Mouse (Mus musculus): ENCODE data around the gene Pacsin2. TPM values are rescaled to one million over a fixed set of nuclear protein-coding genes. Genes with fewer than 3 reads are reported as not detected.
"Not testable (repeated sequence)": the region's sequence is repeated elsewhere in the genome, so short reads cannot be mapped to it uniquely, and the experiment has no call there.

The Pacsin2 gene
- total RNA-seq, 4 experiments from 2014 or later, result 86.2 to 103 (median 98.5) TPM

GRCm38 (mm10) chr15:83425794-83426193 is 38.6 kb downstream of the Pacsin2 start:
- no peak for DNase-seq (ENCODE audit: low spot score in 2 of 2)

GRCm38 (mm10) chr15:83425277-83425676 is 39.1 kb downstream of the Pacsin2 start:
- DNase-seq (ENCODE audit: low spot score in 2 of 2), result no peak

- DNase-seq (ENCODE audit: low spot score in 2 of 2), result no peak
These were observed 40.6 kb downstream of the Pacsin2 start for GRCm38 (mm10) chr15:83423589-83424384.

GRCm38 (mm10) chr15:83422299-83422981 is 42.0 kb downstream of the Pacsin2 start:
- no peak for DNase-seq (ENCODE audit: low spot score in 2 of 2)

GRCm38 (mm10) chr15:83419562-83419961 is 44.8 kb downstream of the Pacsin2 start:
- no peak for DNase-seq (ENCODE audit: low spot score in 2 of 2)

- no peak for DNase-seq (ENCODE audit: low spot score in 2 of 2)
These were observed 45.7 kb downstream of the Pacsin2 start for GRCm38 (mm10) chr15:83418685-83419084.

GRCm38 (mm10) chr15:83417916-83418315 is 46.5 kb downstream of the Pacsin2 start:
- DNase-seq (ENCODE audit: low spot score in 2 of 2), result no peak

GRCm38 (mm10) chr15:83417407-83417806 is 47.0 kb downstream of the Pacsin2 start:
- peak in 1 of 2 experiments; percentile 76 for DNase-seq (ENCODE audit: low spot score in 2 of 2)

GRCm38 (mm10) chr15:83415391-83415790 is 49.0 kb downstream of the Pacsin2 start:
- no peak for DNase-seq (ENCODE audit: low spot score in 2 of 2)

GRCm38 (mm10) chr15:83411616-83412015 is 52.8 kb downstream of the Pacsin2 start:
- DNase-seq (ENCODE audit: low spot score in 2 of 2), result no peak

GRCm38 (mm10) chr15:83410735-83411134 is 53.7 kb downstream of the Pacsin2 start:
- DNase-seq (ENCODE audit: low spot score in 2 of 2), result no peak

- DNase-seq (ENCODE audit: low spot score in 2 of 2), result no peak
These were observed 54.1 kb downstream of the Pacsin2 start for GRCm38 (mm10) chr15:83410270-83410669.

- no peak for DNase-seq (ENCODE audit: low spot score in 2 of 2)
These were observed 55.5 kb downstream of the Pacsin2 start for GRCm38 (mm10) chr15:83408692-83409442.

- DNase-seq (ENCODE audit: low spot score in 2 of 2), result no peak
These were observed 56.2 kb downstream of the Pacsin2 start for GRCm38 (mm10) chr15:83408216-83408615.

GRCm38 (mm10) chr15:83407502-83407901 is 56.9 kb downstream of the Pacsin2 start:
- no peak for DNase-seq (ENCODE audit: low spot score in 2 of 2)

- not testable (repeated sequence) for DNase-seq (ENCODE audit: low spot score in 2 of 2)
These were observed 58.5 kb downstream of the Pacsin2 start for GRCm38 (mm10) chr15:83405866-83406265.

GRCm38 (mm10) chr15:83404008-83404407 is 60.4 kb downstream of the Pacsin2 start:
- no peak for DNase-seq (ENCODE audit: low spot score in 2 of 2)

GRCm38 (mm10) chr15:83403016-83403415 is 61.4 kb downstream of the Pacsin2 start:
- no peak for DNase-seq (ENCODE audit: low spot score in 2 of 2)

- DNase-seq (ENCODE audit: low spot score in 2 of 2), result no peak
These were observed 71.7 kb downstream of the Pacsin2 start for GRCm38 (mm10) chr15:83392722-83393121.

GRCm38 (mm10) chr15:83387911-83388310 is 76.5 kb downstream of the Pacsin2 start:
- no peak for DNase-seq (ENCODE audit: low spot score in 2 of 2)

GRCm38 (mm10) chr15:83383633-83384032 is 80.8 kb downstream of the Pacsin2 start:
- no peak for DNase-seq (ENCODE audit: low spot score in 2 of 2)

GRCm38 (mm10) chr15:83383136-83383535 is 81.3 kb downstream of the Pacsin2 start:
- DNase-seq (ENCODE audit: low spot score in 2 of 2), result no peak

Data from left cerebral cortex, adult 8-10 months (tissue).